Mouse (Mus musculus) thymus, postnatal 0 days (tissue): ENCODE data around the gene Dnaic2. TPM values are rescaled to one million over a fixed set of nuclear protein-coding genes. Genes with fewer than 3 reads are reported as not detected.

Source experiments
- DNase-seq: peaks from one replicate; pipeline ENCODE4 v3.0.0-alpha.2; 2015; ENCODE audit warnings: low spot score
- polyA plus RNA-seq: library from polyadenylated mRNA; unstranded; fragments of >200 nt; fragmentation: Nextera tagmentation; extraction: Ambion mirVana; gene quantifications from 2 replicates; pipeline ENCODE4 v1.2.1, GENCODE M21; 2015

The Dnaic2 gene
- polyA plus RNA-seq, 1 experiment from 2014 or later: 0.94 TPM

GRCm38 (mm10) chr11:114699511-114699910 is 27.7 kb upstream of the Dnaic2 start:
- DNase-seq: peak; percentile 60

- no peak for DNase-seq
These were observed 24.8 kb upstream of the Dnaic2 start for GRCm38 (mm10) chr11:114702311-114702995.

GRCm38 (mm10) chr11:114702996-114703361 is 24.2 kb upstream of the Dnaic2 start:
- DNase-seq: no peak

GRCm38 (mm10) chr11:114704071-114704913 is 22.9 kb upstream of the Dnaic2 start:
- DNase-seq: no peak

GRCm38 (mm10) chr11:114706358-114706757 is 20.9 kb upstream of the Dnaic2 start:
- no peak for DNase-seq

- DNase-seq: no peak
These were observed 15.8 kb upstream of the Dnaic2 start for GRCm38 (mm10) chr11:114711393-114711792.

GRCm38 (mm10) chr11:114711861-114712260 is 15.3 kb upstream of the Dnaic2 start:
- DNase-seq: no peak

GRCm38 (mm10) chr11:114714526-114714925 is 12.7 kb upstream of the Dnaic2 start:
- DNase-seq: no peak

GRCm38 (mm10) chr11:114715531-114715930 is 11.7 kb upstream of the Dnaic2 start:
- DNase-seq: no peak

GRCm38 (mm10) chr11:114720535-114720934 is 6.7 kb upstream of the Dnaic2 start:
- no peak for DNase-seq

- DNase-seq: no peak
These were observed 4.8 kb upstream of the Dnaic2 start for GRCm38 (mm10) chr11:114722438-114722837.

- no peak for DNase-seq
These were observed 4.2 kb upstream of the Dnaic2 start for GRCm38 (mm10) chr11:114723030-114723429.

GRCm38 (mm10) chr11:114724787-114725590 is 2.2 kb upstream of the Dnaic2 start:
- no peak for DNase-seq

- DNase-seq: no peak
These were observed 598 bp downstream of the Dnaic2 start for GRCm38 (mm10) chr11:114727826-114728186.

- DNase-seq: no peak
These were observed 1.1 kb downstream of the Dnaic2 start for GRCm38 (mm10) chr11:114728333-114728732.

GRCm38 (mm10) chr11:114729832-114730363 is 2.7 kb downstream of the Dnaic2 start:
- DNase-seq: no peak

- no peak for DNase-seq
These were observed 4.5 kb downstream of the Dnaic2 start for GRCm38 (mm10) chr11:114731711-114732110.

GRCm38 (mm10) chr11:114732890-114733289 is 5.7 kb downstream of the Dnaic2 start:
- DNase-seq: no peak

- DNase-seq: no peak
These were observed 8.9 kb downstream of the Dnaic2 start for GRCm38 (mm10) chr11:114736111-114736510.

- DNase-seq: peak; percentile 18
These were observed 9.9 kb downstream of the Dnaic2 start for GRCm38 (mm10) chr11:114736913-114737624.

GRCm38 (mm10) chr11:114740598-114740997 is 13.4 kb downstream of the Dnaic2 start:
- no peak for DNase-seq
